Mouse (Mus musculus) megakaryocyte, embryonic 14.5 days (primary cell): ENCODE data around the gene Pde4b. TPM values are rescaled to one million over a fixed set of nuclear protein-coding genes. Genes with fewer than 3 reads are reported as not detected.

Experiments
- H3K27me3 ChIP-seq: replicated peaks from 2 replicates; pipeline ENCODE3; 2012; ENCODE audit warnings: inconsistent platforms
- H3K36me3 ChIP-seq: replicated peaks from 2 replicates; pipeline ENCODE3; 2012; ENCODE audit warnings: low read length, inconsistent platforms, mixed read lengths
- H3K4me1 ChIP-seq: 2 replicates; pipeline ENCODE4 v1.6.1; 2012; ENCODE audit warnings: inconsistent platforms
- H3K4me3 ChIP-seq: replicated peaks from 2 replicates; pipeline ENCODE3; 2012; ENCODE audit warnings: moderate library complexity, mild to moderate bottlenecking, inconsistent platforms
- H3K9me3 ChIP-seq: 2 replicates; pipeline ENCODE4 v1.6.1; 2012; ENCODE audit warnings: inconsistent platforms
- FLI1 ChIP-seq: IDR thresholded peaks from 2 replicates; pipeline ENCODE4 v1.6.1; 2012; ENCODE audit warnings: low read length, inconsistent platforms, mixed read lengths
- GATA1 ChIP-seq: IDR thresholded peaks from 3 replicates; pipeline ENCODE4 v1.6.1; 2012; ENCODE audit warnings: mixed read lengths, low read length, inconsistent platforms, borderline replicate concordance
- polyA plus RNA-seq: library from polyadenylated mRNA; stranded (reverse); fragments of >175 nt; gene quantifications from 2 replicates; pipeline ENCODE4 v1.2.3, GENCODE M21; 2012; ENCODE audit warnings: low replicate concordance; ENCODE audit not compliant: insufficient read depth

Pde4b gene
- polyA plus RNA-seq, 1 experiment: 1.2 TPM

GRCm38 (mm10) chr4:102172711-102173213 is 85.4 kb downstream of the Pde4b start:
- Histone ChIP-seq H3K9me3 (no peaks in the 10 kb centered on the region), H3K27me3 (no peaks in the 10 kb centered on the region), H3K4me3 (no peak overlapping the region), H3K36me3 (no peaks in the 10 kb centered on the region), H3K4me1 (no peaks in the 10 kb centered on the region)
- TF ChIP-seq FLI1 (no peak), GATA1 (no peak)

- Histone ChIP-seq H3K4me3 (no peak overlapping the region), H3K4me1 (no peaks in the 10 kb centered on the region), H3K9me3 (no peaks in the 10 kb centered on the region), H3K27me3 (no peaks in the 10 kb centered on the region), H3K36me3 (no peaks in the 10 kb centered on the region)
- TF ChIP-seq GATA1: no peak
- no peak for TF ChIP-seq FLI1
These were observed 88.6 kb downstream of the Pde4b start for GRCm38 (mm10) chr4:102175985-102176384.

- no peaks in the 10 kb centered on the region for H3K36me3 ChIP-seq
- TF ChIP-seq FLI1: no peak
- no peak for TF ChIP-seq GATA1
These were observed 89.9 kb downstream of the Pde4b start for GRCm38 (mm10) chr4:102177258-102177657.

GRCm38 (mm10) chr4:102186888-102187287 is 99.5 kb downstream of the Pde4b start:
- Histone ChIP-seq H3K9me3 (peaks cover 4% of the 10 kb centered on the region), H3K4me3 (no peak overlapping the region), H3K36me3 (no peaks in the 10 kb centered on the region), H3K4me1 (no peaks in the 10 kb centered on the region), H3K27me3 (no peaks in the 10 kb centered on the region)
- TF ChIP-seq FLI1 (no peak), GATA1 (no peak)

More at GRCm38 (mm10) chr4:102177258-102177657, 89.9 kb downstream of the Pde4b start:
- Histone ChIP-seq H3K27me3 (no peaks in the 10 kb centered on the region), H3K4me1 (no peaks in the 10 kb centered on the region), H3K4me3 (no peak overlapping the region), H3K9me3 (no peaks in the 10 kb centered on the region)

DNA sequence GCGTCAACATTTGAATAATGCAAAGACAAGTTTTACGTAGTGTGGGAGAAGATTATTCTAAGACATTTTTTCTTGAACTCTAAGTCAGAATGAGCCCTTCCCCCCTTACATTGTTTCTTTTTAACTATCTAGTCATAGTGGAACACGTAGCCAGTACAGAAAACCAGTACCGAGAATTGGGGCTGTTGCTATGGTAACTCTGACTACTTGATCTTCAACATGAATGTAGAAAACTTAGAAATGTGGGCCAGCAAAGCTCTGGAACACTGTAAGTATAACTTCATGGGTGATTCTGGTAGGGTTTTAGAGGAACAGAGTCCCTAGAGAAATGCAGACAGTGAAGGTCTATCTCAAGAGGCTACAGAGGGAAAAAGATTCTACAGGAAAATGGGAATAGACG is 110.4 kb downstream of the Pde4b start:
- Histone ChIP-seq H3K4me1 (no peaks in the 10 kb centered on the region), H3K9me3 (no peaks in the 10 kb centered on the region), H3K4me3 (no peak overlapping the region), H3K27me3 (no peaks in the 10 kb centered on the region), H3K36me3 (no peaks in the 10 kb centered on the region)
- no peak for TF ChIP-seq FLI1

DNA sequence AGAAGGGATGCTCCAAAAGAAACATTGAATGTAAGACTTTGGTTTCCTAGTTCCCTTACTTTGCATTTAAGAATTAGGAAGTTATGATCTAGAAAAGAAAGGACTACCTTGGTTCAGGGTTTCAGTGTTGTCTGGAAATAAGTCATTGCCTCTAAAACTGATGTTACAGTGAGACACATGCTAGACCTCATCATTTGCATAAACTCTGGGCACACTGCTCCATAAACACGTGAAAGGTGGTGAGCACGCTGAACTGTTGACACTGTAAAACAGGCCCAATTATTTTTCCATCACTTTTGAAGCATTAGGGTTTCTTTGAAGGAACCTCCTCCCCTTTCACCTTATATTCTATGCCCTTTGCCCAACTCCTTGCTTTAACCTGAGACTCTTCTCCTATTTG is 122.4 kb downstream of the Pde4b start:
- Histone ChIP-seq H3K27me3 (no peaks in the 10 kb centered on the region), H3K4me3 (no peak overlapping the region), H3K36me3 (no peaks in the 10 kb centered on the region), H3K4me1 (no peaks in the 10 kb centered on the region), H3K9me3 (no peaks in the 10 kb centered on the region)
- TF ChIP-seq GATA1: no peak
- TF ChIP-seq FLI1: no peak

DNA sequence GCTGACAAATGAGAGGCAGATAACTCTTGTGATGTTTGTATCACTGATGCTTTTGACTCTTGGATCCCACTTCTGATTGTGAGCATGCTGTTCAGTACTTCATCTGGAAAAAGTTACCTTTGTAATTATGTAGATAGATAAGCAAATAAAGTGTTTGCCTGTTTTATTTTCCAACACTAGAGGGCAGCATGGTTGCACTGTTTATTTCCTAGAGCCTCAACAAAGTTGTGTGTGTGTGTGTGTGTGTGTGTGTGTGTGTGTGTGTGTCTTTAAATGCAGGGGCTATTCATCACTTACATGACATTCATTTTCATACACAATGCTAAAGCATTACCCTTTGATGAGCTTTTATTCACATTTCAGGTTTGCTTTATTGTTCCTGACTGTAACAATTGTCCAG is 139.4 kb downstream of the Pde4b start:
- H3K27me3 ChIP-seq: no peaks in the 10 kb centered on the region
- no peak for TF ChIP-seq FLI1
- no peaks in the 10 kb centered on the region for H3K36me3 ChIP-seq
- peaks cover 8% of the 10 kb centered on the region for H3K4me1 ChIP-seq
- H3K9me3 ChIP-seq: no peaks in the 10 kb centered on the region
- H3K4me3 ChIP-seq: no peak overlapping the region

DNA sequence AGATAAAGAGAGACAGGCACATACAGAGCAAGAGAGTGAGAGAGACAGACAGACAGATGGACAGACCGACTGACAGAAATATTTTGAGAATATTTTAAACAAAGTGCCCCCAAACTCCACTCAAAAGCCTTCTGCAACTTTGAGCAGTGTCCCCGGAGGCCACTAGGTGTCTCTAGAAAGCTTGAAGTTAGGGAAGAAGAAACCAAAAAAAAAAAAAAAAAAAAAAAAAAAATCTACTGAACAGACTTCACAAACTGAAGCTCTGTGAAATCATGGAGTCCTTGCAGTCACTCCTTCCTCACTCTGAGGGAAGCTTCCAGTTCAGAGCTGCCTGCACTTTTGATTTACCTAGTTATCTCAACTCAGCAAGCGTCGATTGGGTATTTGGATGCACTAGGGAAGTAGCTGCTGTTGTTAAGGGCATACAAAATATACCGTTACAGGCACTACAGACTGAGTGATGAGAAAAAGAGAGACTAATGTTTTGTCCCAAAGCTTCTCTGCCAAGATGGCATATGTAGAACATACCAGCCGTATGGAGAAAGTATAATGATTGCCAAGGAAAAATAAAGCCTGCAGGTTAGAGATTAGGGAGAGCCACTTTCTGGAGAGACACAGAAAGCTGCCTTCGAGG is 141.7 kb downstream of the Pde4b start:
- H3K9me3 ChIP-seq: no peaks in the 10 kb centered on the region
- H3K4me3 ChIP-seq: no peak overlapping the region
- TF ChIP-seq GATA1 (no peak), FLI1 (no peak)
- H3K36me3 ChIP-seq: no peaks in the 10 kb centered on the region
- H3K4me1 ChIP-seq: peaks cover 8% of the 10 kb centered on the region
- no peaks in the 10 kb centered on the region for H3K27me3 ChIP-seq

DNA sequence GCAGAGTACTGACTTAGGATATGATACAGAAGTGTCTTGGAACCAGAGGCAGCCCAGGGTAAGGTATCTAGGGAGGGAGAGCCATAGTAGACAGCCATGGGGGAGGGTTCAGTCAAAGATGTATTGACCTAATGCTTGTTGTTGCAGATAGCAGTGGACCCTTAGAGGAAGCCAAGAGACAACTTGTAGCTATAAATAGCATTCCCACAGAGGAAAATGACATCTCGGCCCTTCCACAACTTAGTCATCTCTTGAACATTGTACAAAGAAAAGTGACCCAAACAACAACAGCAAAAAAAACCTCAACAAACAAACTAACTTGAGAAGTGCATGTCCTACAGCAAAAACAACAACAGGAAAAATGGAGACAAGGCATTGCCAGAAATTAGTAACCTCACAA is 143.6 kb downstream of the Pde4b start:
- H3K9me3 ChIP-seq: no peaks in the 10 kb centered on the region
- H3K27me3 ChIP-seq: no peaks in the 10 kb centered on the region
- no peaks in the 10 kb centered on the region for H3K36me3 ChIP-seq
- H3K4me1 ChIP-seq: peaks cover 8% of the 10 kb centered on the region
- no peak overlapping the region for H3K4me3 ChIP-seq
- TF ChIP-seq FLI1 (no peak), GATA1 (no peak)

DNA sequence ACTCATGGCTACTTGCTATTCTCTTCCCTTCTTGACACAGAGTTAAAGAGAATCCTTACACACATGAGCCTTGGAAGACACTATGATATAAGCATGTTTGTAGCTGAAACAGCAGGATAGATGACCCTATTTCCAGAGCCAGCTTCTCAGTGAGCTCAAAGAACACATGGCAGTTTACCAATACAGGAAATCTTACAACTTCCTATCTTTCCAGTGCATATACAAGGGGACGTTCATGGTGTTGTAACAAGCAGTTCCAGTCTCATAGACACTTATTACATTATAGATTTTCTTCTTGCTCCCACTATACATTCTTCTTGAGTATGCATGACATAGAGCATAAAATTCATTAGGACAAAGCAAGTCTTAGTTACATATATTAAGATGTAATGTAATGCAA is 146.3 kb downstream of the Pde4b start:
- no peaks in the 10 kb centered on the region for H3K36me3 ChIP-seq
- H3K9me3 ChIP-seq: no peaks in the 10 kb centered on the region
- H3K27me3 ChIP-seq: no peaks in the 10 kb centered on the region
- TF ChIP-seq FLI1 (no peak), GATA1 (no peak)
- H3K4me1 ChIP-seq: peaks cover 8% of the 10 kb centered on the region
- H3K4me3 ChIP-seq: no peak overlapping the region

- TF ChIP-seq FLI1 (no peak), GATA1 (no peak)
- Histone ChIP-seq H3K4me1 (peaks cover 4% of the 10 kb centered on the region), H3K36me3 (no peaks in the 10 kb centered on the region), H3K4me3 (no peak overlapping the region), H3K27me3 (no peaks in the 10 kb centered on the region), H3K9me3 (no peaks in the 10 kb centered on the region)
These were observed 147.8 kb downstream of the Pde4b start for GRCm38 (mm10) chr4:102235151-102235550.
